Mouse (Mus musculus): Measurements from ENCODE around the gene Cux2. TPM values are rescaled to one million over a fixed set of nuclear protein-coding genes. Genes with fewer than 3 reads are reported as not detected.
A peak's percentile ranks its signal among the peaks of the same experiment; 100 is the strongest.

Gene Cux2
- polyA plus RNA-seq, 1 experiment from 2014 or later, result 4.9 TPM

DNA sequence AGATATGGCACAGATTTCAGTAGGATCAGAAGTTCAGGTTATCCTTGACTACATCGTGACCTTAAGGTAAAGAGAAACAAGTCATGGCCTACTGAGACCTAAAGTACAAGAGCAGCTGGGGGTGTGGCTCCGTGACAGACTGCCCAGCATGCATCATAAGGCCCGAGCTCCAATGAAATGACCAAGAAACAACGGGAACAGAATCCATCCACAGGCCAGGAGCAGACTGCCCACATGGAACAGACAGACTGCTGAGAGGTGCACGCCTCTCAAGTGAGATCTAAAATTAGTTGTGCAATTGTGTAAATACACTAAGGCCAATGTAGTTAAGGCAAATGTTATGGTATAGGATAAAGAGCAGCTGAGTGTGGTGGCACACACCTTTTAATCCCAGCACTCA is 228.3 kb downstream of the Cux2 start:
- Histone ChIP-seq H3K4me3 (ENCODE audit: low read depth, low read length) (no peak overlapping the region), H3K9ac (ENCODE audit: low read depth, low read length) (no peak overlapping the region), H3K27me3 (replicated peaks; ENCODE audit: control insufficient read depth, insufficient read depth, low read length) (no peaks in the 10 kb centered on the region), H3K36me3 (ENCODE audit: control insufficient read depth, insufficient read depth, low read length) (peaks cover 54% of the 10 kb centered on the region), H3K4me2 (no peak overlapping the region), H3K27ac (ENCODE audit: low read depth, low read length) (no peak overlapping the region), H3K4me1 (replicated peaks; ENCODE audit: control insufficient read depth, insufficient read depth, low read length) (peaks cover 11% of the 10 kb centered on the region), H3K9me3 (ENCODE audit: control insufficient read depth, low read length) (no peaks in the 10 kb centered on the region)
- no peak for ATAC-seq (replicated peaks; ENCODE audit: low FRiP score)
- DNase-seq (ENCODE audit: low spot score), result peak; percentile 30
- 83% methylated on average over 5 of the region's 5 CpGs for WGBS

DNA sequence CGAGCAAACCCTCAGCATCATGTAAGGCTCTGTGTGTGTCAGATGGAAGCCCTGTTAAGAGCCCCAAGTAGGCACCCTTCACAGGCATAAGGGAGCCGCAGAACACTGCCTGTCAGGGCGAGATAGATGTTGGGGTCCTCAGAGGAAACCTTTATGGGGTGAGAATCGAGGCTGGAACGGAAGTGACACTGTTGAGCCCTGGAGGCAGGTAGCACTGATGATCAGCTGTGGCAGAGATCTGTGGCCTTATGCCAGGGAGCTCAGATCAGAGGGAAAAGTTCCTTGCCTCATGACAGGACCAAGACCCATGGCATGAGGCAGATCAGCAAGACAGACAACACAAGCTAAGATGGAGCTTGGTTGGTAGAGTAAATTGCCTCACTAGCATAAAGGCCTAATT is 228.8 kb downstream of the Cux2 start:
- Histone ChIP-seq H3K4me1 (replicated peaks; ENCODE audit: control insufficient read depth, insufficient read depth, low read length) (peaks cover 11% of the 10 kb centered on the region), H3K4me3 (ENCODE audit: low read depth, low read length) (no peak overlapping the region), H3K27me3 (replicated peaks; ENCODE audit: control insufficient read depth, insufficient read depth, low read length) (no peaks in the 10 kb centered on the region), H3K4me2 (no peak overlapping the region), H3K27ac (ENCODE audit: low read depth, low read length) (no peak overlapping the region), H3K9me3 (ENCODE audit: control insufficient read depth, low read length) (no peaks in the 10 kb centered on the region), H3K9ac (ENCODE audit: low read depth, low read length) (no peak overlapping the region), H3K36me3 (ENCODE audit: control insufficient read depth, insufficient read depth, low read length) (peaks cover 58% of the 10 kb centered on the region)
- DNase-seq (ENCODE audit: low spot score), result no peak
- no peak for ATAC-seq (replicated peaks; ENCODE audit: low FRiP score)
- 79% methylated on average over 5 of the region's 5 CpGs for WGBS

DNA sequence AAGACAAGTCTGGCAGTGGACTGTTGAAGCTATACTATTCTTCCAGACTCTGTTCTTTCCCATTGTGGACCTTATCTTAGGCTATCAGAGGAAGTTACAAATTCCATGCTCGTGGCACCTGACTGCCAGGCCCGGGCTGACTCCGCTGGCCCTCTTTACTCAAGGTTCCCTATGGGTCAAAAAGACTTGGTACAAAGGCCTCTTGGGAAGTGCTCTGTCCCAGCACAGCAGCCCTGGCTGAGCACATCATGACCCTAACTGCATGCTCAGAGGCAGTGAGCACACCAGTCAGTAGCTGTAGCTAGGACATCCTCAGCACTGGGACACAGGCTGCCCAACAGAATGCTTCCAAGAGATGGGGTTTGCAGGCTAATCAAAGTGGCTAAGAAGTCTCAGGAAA is 229.2 kb downstream of the Cux2 start:
- WGBS, result 70% methylated on average over 3 of the region's 3 CpGs
- no peak for ATAC-seq (replicated peaks; ENCODE audit: low FRiP score)

DNA sequence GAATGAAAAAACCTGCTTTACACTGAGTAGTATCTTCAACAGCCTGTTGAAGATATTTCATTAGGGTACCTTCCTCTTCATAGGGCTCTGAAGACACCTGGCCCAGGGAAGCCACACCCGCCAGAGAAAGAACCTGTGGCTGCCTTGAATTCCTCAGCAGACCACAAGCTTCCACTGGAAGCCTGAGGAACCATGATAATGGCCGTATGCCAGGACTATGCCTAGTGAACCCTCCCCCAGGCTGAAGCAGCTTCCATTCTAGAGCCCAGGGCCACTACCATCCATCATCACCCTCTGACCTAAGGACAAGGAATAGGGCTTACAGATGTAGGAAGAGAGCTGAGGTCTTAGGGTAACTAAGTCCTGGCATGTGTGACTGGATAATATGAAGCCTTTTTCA is 229.7 kb downstream of the Cux2 start:
- 55% methylated on average over 2 of the region's 2 CpGs for WGBS
- no peaks in the 10 kb centered on the region for H3K27me3 ChIP-seq (replicated peaks; ENCODE audit: control insufficient read depth, insufficient read depth, low read length)
- peaks cover 58% of the 10 kb centered on the region for H3K36me3 ChIP-seq (ENCODE audit: control insufficient read depth, insufficient read depth, low read length)
- no peak overlapping the region for H3K4me2 ChIP-seq
- no peak overlapping the region for H3K4me3 ChIP-seq (ENCODE audit: low read depth, low read length)
- DNase-seq (ENCODE audit: low spot score), result peak; percentile 29
- H3K9ac ChIP-seq (ENCODE audit: low read depth, low read length), result no peak overlapping the region
- no peaks in the 10 kb centered on the region for H3K9me3 ChIP-seq (ENCODE audit: control insufficient read depth, low read length)
- no peak overlapping the region for H3K27ac ChIP-seq (ENCODE audit: low read depth, low read length)
- H3K4me1 ChIP-seq (replicated peaks; ENCODE audit: control insufficient read depth, insufficient read depth, low read length), result peaks cover 11% of the 10 kb centered on the region
- no peak for ATAC-seq (replicated peaks; ENCODE audit: low FRiP score)

More for the DNA sequence above, 229.2 kb downstream of the Cux2 start:
- H3K4me3 ChIP-seq (ENCODE audit: low read depth, low read length), result no peak overlapping the region
- H3K9ac ChIP-seq (ENCODE audit: low read depth, low read length), result no peak overlapping the region
- DNase-seq (ENCODE audit: low spot score), result peak; percentile 29
- H3K4me2 ChIP-seq, result no peak overlapping the region
- no peaks in the 10 kb centered on the region for H3K27me3 ChIP-seq (replicated peaks; ENCODE audit: control insufficient read depth, insufficient read depth, low read length)
- peaks cover 11% of the 10 kb centered on the region for H3K4me1 ChIP-seq (replicated peaks; ENCODE audit: control insufficient read depth, insufficient read depth, low read length)
- H3K36me3 ChIP-seq (ENCODE audit: control insufficient read depth, insufficient read depth, low read length), result peaks cover 62% of the 10 kb centered on the region
- H3K27ac ChIP-seq (ENCODE audit: low read depth, low read length), result no peak overlapping the region
- H3K9me3 ChIP-seq (ENCODE audit: control insufficient read depth, low read length), result no peaks in the 10 kb centered on the region

DNA sequence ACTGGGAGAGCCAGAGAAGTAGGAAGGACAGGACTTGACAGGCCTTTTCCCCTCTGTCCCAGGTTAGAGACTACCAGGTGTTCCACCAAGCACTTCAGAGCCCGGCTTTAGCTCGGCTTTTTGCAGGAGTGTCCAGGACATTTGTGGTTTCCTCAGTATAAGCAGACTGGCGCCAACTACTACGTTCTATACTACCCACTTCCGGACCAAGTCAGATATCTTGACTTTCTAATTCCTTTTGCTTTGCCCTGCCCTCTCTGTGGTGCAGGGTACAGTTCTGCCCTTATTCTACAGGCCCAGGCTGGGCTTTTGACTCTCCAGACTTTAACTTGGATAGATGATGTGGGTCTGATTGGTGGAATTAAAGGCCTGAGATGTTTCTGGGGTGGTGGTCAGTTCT is 230.3 kb downstream of the Cux2 start:
- peaks cover 55% of the 10 kb centered on the region for H3K36me3 ChIP-seq (ENCODE audit: control insufficient read depth, insufficient read depth, low read length)
- H3K4me2 ChIP-seq, result no peak overlapping the region
- no peak overlapping the region for H3K9ac ChIP-seq (ENCODE audit: low read depth, low read length)
- H3K4me3 ChIP-seq (ENCODE audit: low read depth, low read length), result no peak overlapping the region
- H3K9me3 ChIP-seq (ENCODE audit: control insufficient read depth, low read length), result no peaks in the 10 kb centered on the region
- ATAC-seq (replicated peaks; ENCODE audit: low FRiP score) (no peak), DNase-seq (ENCODE audit: low spot score) (peak; percentile 30)
- no peak overlapping the region for H3K27ac ChIP-seq (ENCODE audit: low read depth, low read length)
- peaks cover 10% of the 10 kb centered on the region for H3K4me1 ChIP-seq (replicated peaks; ENCODE audit: control insufficient read depth, insufficient read depth, low read length)
- no peaks in the 10 kb centered on the region for H3K27me3 ChIP-seq (replicated peaks; ENCODE audit: control insufficient read depth, insufficient read depth, low read length)
- WGBS, result 70% methylated on average over 5 of the region's 5 CpGs

DNA sequence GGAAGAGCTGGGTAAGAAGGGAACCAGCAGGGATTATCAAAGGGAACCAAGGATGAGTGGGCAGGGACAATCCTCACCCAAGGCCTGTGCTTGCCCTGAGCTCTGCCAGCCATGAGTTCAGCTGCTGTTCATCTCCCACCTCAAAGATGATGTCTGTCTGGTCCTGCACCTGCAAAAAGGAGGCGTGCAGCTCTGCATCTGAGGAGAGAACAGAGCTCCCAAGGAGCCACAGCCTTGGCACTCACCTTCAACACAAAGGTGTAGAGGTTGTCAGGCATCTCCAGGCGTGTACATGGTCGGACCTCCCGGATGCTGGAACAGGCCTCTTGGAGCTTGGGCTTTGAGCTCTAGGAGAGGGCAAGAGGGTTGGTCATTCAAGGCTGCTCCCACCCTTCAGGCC is 231.0 kb downstream of the Cux2 start:
- ATAC-seq (replicated peaks; ENCODE audit: low FRiP score), result no peak
- peaks cover 3% of the 10 kb centered on the region for H3K4me1 ChIP-seq (replicated peaks; ENCODE audit: control insufficient read depth, insufficient read depth, low read length)
- no peak for DNase-seq (ENCODE audit: low spot score)
- H3K9me3 ChIP-seq (ENCODE audit: control insufficient read depth, low read length), result no peaks in the 10 kb centered on the region
- no peaks in the 10 kb centered on the region for H3K27me3 ChIP-seq (replicated peaks; ENCODE audit: control insufficient read depth, insufficient read depth, low read length)
- H3K27ac ChIP-seq (ENCODE audit: low read depth, low read length), result no peak overlapping the region
- peaks cover 58% of the 10 kb centered on the region for H3K36me3 ChIP-seq (ENCODE audit: control insufficient read depth, insufficient read depth, low read length)
- H3K9ac ChIP-seq (ENCODE audit: low read depth, low read length), result no peak overlapping the region
- H3K4me3 ChIP-seq (ENCODE audit: low read depth, low read length), result no peak overlapping the region
- 92% methylated on average over 4 of the region's 4 CpGs for WGBS
- no peak overlapping the region for H3K4me2 ChIP-seq

DNA sequence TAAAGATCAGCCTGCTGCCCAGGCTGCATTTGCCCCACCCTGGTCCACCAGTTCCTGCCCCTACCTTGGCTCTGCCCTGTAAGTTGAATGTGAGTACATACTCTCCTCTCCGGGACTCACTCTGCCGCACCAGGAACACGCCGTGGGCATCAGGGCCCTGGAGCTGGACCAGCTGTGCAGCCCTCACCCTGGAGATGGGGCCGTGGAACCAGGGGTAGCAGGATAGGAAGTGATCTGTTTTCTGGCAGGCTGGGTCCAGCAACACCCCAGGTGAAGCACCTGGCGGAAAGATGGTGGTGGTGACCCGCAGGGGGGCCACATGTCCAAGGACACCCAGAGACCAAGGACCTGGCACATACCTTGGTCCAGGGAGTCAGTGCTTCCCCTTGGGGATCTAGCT is 231.5 kb downstream of the Cux2 start:
- H3K4me1 ChIP-seq (replicated peaks; ENCODE audit: control insufficient read depth, insufficient read depth, low read length), result peaks cover 3% of the 10 kb centered on the region
- no peak overlapping the region for H3K4me3 ChIP-seq (ENCODE audit: low read depth, low read length)
- peak; percentile 29 for DNase-seq (ENCODE audit: low spot score)
- ATAC-seq (replicated peaks; ENCODE audit: low FRiP score), result no peak
- no peak overlapping the region for H3K9ac ChIP-seq (ENCODE audit: low read depth, low read length)
- peaks cover 61% of the 10 kb centered on the region for H3K36me3 ChIP-seq (ENCODE audit: control insufficient read depth, insufficient read depth, low read length)
- H3K27ac ChIP-seq (ENCODE audit: low read depth, low read length), result no peak overlapping the region
- H3K4me2 ChIP-seq, result no peak overlapping the region
- 93% methylated on average over 7 of the region's 7 CpGs for WGBS
- no peaks in the 10 kb centered on the region for H3K27me3 ChIP-seq (replicated peaks; ENCODE audit: control insufficient read depth, insufficient read depth, low read length)
- H3K9me3 ChIP-seq (ENCODE audit: control insufficient read depth, low read length), result no peaks in the 10 kb centered on the region

DNA sequence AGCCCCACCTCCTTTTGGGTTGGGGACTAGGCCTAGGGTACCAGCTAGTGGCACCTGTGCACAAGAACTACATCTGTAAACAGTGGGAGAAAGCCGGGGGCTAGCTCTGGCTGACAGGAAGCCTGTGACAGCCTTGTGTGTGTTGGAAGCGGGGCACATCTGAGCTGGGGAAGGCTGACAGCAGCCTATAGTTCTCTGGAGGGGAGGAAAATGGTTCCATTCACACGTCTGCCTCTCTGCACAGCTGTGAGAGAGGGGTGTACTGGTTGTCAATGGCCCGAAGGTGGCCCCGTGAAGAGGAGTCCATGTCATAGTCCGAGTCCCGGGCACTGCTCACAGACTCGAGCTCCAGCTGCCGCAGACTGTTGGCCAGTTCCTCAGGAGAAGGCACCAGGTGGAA is 232.4 kb downstream of the Cux2 start:
- peaks cover 69% of the 10 kb centered on the region for H3K36me3 ChIP-seq (ENCODE audit: control insufficient read depth, insufficient read depth, low read length)
- peaks cover 3% of the 10 kb centered on the region for H3K4me1 ChIP-seq (replicated peaks; ENCODE audit: control insufficient read depth, insufficient read depth, low read length)
- no peak overlapping the region for H3K9ac ChIP-seq (ENCODE audit: low read depth, low read length)
- H3K27me3 ChIP-seq (replicated peaks; ENCODE audit: control insufficient read depth, insufficient read depth, low read length), result no peaks in the 10 kb centered on the region
- WGBS, result 86% methylated on average over 9 of the region's 9 CpGs
- no peak overlapping the region for H3K27ac ChIP-seq (ENCODE audit: low read depth, low read length)
- H3K9me3 ChIP-seq (ENCODE audit: control insufficient read depth, low read length), result no peaks in the 10 kb centered on the region
- H3K4me2 ChIP-seq, result no peak overlapping the region
- H3K4me3 ChIP-seq (ENCODE audit: low read depth, low read length), result no peak overlapping the region
- DNase-seq (ENCODE audit: low spot score) (no peak), ATAC-seq (replicated peaks; ENCODE audit: low FRiP score) (no peak)

DNA sequence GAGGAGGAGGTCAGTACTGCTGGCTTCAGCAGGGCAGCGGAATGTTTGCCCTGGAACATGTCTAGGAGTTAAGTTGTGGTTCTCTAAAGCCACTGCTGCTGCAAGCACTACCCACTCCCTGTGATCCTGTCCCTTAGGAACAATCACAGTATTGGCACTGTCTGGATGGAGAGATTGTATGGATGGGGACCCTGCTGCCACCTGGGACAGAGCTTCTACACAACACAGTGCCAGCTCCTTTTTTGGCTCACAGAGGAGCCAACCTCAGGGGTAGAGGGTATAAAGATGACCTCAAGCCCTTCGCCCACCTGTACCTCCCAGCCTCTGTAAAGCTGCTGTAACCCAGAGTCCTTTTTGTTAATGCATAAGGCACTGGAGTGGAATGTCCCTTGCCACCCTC is 233.3 kb downstream of the Cux2 start:
- no peak for DNase-seq (ENCODE audit: low spot score)
- no peak overlapping the region for H3K4me2 ChIP-seq
- H3K4me1 ChIP-seq (replicated peaks; ENCODE audit: control insufficient read depth, insufficient read depth, low read length), result peaks cover 11% of the 10 kb centered on the region
- H3K9ac ChIP-seq (ENCODE audit: low read depth, low read length), result no peak overlapping the region
- no peaks in the 10 kb centered on the region for H3K27me3 ChIP-seq (replicated peaks; ENCODE audit: control insufficient read depth, insufficient read depth, low read length)
- no peak overlapping the region for H3K4me3 ChIP-seq (ENCODE audit: low read depth, low read length)
- H3K9me3 ChIP-seq (ENCODE audit: control insufficient read depth, low read length), result no peaks in the 10 kb centered on the region
- H3K27ac ChIP-seq (ENCODE audit: low read depth, low read length), result no peak overlapping the region
- 83% methylated on average over 2 of the region's 2 CpGs for WGBS
- no peak for ATAC-seq (replicated peaks; ENCODE audit: low FRiP score)
- H3K36me3 ChIP-seq (ENCODE audit: control insufficient read depth, insufficient read depth, low read length), result peaks cover 76% of the 10 kb centered on the region
